ENCODE assay signal across 8 mouse cellular contexts in the genomic region with DNA sequence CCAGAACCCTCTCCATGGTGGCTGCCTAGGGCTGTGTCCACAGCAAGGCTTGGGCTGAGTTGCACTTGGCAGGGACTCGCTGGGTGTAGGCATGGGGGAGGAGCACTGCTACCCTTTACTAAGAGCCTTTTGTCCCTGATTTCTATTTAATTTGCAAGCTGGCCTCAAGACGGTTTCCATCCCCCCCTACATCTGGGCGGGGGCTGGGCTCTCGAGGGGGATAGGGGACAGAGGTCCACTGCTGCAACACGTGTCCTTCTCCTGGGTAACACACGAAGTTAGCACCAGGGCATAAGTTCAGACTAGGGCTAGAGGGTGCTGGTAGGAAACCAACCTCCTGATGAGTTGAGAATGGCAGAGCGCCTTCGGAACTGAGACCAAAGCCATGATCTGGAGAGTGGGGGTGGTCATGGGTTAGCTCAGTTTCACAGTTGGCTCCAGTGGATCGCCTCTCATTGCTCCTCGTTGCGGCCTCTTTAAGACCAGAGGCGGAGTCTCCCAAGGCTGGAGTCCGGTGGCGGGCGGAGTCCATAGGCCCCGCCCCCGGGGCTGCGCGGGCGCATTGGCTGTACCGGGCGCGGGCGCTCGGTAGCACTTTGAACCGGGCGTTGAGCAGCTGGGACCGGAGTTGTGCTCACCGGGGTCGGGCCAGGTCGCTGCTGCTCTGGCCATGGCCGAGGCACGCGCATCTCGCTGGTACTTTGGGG. TPM values are rescaled to one million over a fixed set of nuclear protein-coding genes. Genes with fewer than 3 reads are reported as not detected.
DNase-seq lines count a peak whose midpoint lies in the region; ATAC-seq lines count a peak whose summit lies in the region.

TSS of gene Slc25a10 (plus strand) at position 524 of the 707 bp plus-strand sequence.

- no peaks in the 10 kb centered on the region for H3K27me3 ChIP-seq in megakaryocyte, embryonic 14.5 days (replicated peaks)

- H3K36me3 ChIP-seq in megakaryocyte, embryonic 14.5 days (replicated peaks; ENCODE audit: low read length): peaks cover 67% of the 10 kb centered on the region

- peak within 1 kb of the TSS; percentile 98 for H3K4me3 ChIP-seq in megakaryocyte, embryonic 14.5 days (replicated peaks)

- H3K4me1 ChIP-seq in megakaryocyte, embryonic 14.5 days: peaks cover 72% of the 10 kb centered on the region

- no peaks in the 10 kb centered on the region for H3K9me3 ChIP-seq in megakaryocyte, embryonic 14.5 days

- peak; percentile 63 for ATAC-seq in inflammation-experienced regulatory T-cells, adult 6 months

- peak; percentile 95 for DNase-seq in adrenal gland, adult 2 months
- peak; percentile 97 for DNase-seq in embryo, embryonic 11 days
- peak; percentile 89 for DNase-seq in gastrocnemius, postnatal 25 days
- peak; percentile 62 to 86 for DNase-seq in left cerebral cortex, adult 9 months (ENCODE audit: low spot score in 2 of 2)
- peak; percentile 91 to 93 for DNase-seq in right cerebral cortex, postnatal 10 days (ENCODE audit: low spot score in 2 of 2)
- DNase-seq in urinary bladder, postnatal 14 days (ENCODE audit: low spot score): peak; percentile 91

RNA-seq across cellular contexts. Expression of gene Slc25a10, which starts in this region (rescaled TPM):
- total RNA-seq in adrenal gland, adult 2 months (2021): 100 to 1,000 TPM; 103 to 116 TPM
- polyA plus RNA-seq in adrenal gland, adult 2 months (2012; rRNA removed): 400 and 531 TPM in 2 replicates
- total RNA-seq in gastrocnemius, postnatal 25 days (2021): 1 to 10 TPM; 3.2 to 8.7 TPM
- 10 to 100 TPM; 12.4 to 14.3 (median 12.7) TPM for polyA plus RNA-seq in inflammation-experienced regulatory T-cells, adult 6 months (2017; shearing (Covaris generic))
- 47.3 and 132 TPM in 2 replicates for polyA plus RNA-seq in megakaryocyte, embryonic 14.5 days (2012; ENCODE audit: insufficient read depth, low replicate concordance)

Comparison
In these comparisons a context has a peak if more than half of its experiments do, and no peak if none do; other contexts are left out.
1. Peak in every context shown above with its lines: DNase-seq, ATAC-seq and H3K4me3 ChIP-seq.
2. RNA of gene Slc25a10 (total RNA-seq): 103 to 116 TPM in adrenal gland, adult 2 months; 3.2 to 8.7 TPM in gastrocnemius, postnatal 25 days; every median in the first group is over 10 times any median in the second.